Comparison of ENCODE assay signal across 8 mouse cellular contexts in the genomic region with DNA sequence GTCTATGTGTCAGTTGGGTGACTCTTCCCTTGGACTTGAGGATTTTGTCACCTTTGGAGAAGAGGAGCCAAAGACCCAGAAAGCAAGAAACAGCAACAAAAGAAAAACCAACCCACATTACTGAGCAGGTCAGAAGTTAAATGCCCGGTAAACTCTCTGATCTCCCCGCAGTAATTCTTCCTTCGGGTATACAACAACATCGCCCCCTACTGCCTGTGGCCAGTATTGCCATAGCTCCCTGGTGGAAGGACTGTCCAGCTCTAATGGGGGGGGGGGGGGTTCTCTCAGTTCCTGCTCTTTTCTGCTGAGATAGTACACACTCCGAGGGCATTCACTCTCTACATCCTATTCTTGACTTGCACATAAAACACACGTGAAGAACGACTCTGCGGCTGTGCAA. TPM values are rescaled to one million over a fixed set of nuclear protein-coding genes. Genes with fewer than 3 reads are reported as not detected.
DNase-seq lines count a peak whose midpoint lies in the region; ATAC-seq and TF ChIP-seq lines count a peak whose summit lies in the region.
"Had no signal": no experiment of that assay in that cellular context is flagged by ENCODE, and none has a peak within 500 bp of the region (broad histone marks: within the 10 kb centered on the region; RNA-seq: fewer than 3 reads in every experiment).

No protein-coding gene starts in this region.

- no peak overlapping the region for H3K9ac ChIP-seq in intestine, postnatal 0 days (ENCODE audit: low read depth, low read length)
- no peak overlapping the region for H3K9ac ChIP-seq in intestine, embryonic 16.5 days (ENCODE audit: low read depth, low read length)
- H3K9ac ChIP-seq in CH12.LX (ENCODE audit: insufficient read depth, low read depth), result no peak overlapping the region
- H3K9ac ChIP-seq: embryonic facial prominence, embryonic 13.5 days had no signal

- WGBS in intestine, postnatal 0 days, result 40% methylated on average over 8 of the region's 8 CpGs
- 43% methylated on average over 8 of the region's 8 CpGs for WGBS in intestine, embryonic 16.5 days

- TF ChIP-seq EP300 in CH12.LX (IDR thresholded peaks at IDR 0.05; ENCODE audit: low read length), result no peak

- no peak overlapping the region for H3K4me2 ChIP-seq in intestine, postnatal 0 days (replicated peaks; ENCODE audit: low read depth)
- H3K4me2 ChIP-seq in intestine, embryonic 16.5 days (ENCODE audit: low read depth, low read length), result no peak overlapping the region
- H3K4me2 ChIP-seq in CH12.LX (ENCODE audit: insufficient read depth, low read depth, poor library complexity, severe bottlenecking), result no peak overlapping the region

- DNase-seq in 416B (ENCODE audit: low read depth), result peak; percentile 60
- peak; percentile 30 for DNase-seq in CH12.LX (ENCODE audit: extremely low read depth)
- peak; percentile 52 to 59 for DNase-seq in cerebellum, postnatal 36 days
- peak; percentile 74 for DNase-seq in lung, postnatal 36 days
- no peak for DNase-seq in urinary bladder, postnatal 10 days (ENCODE audit: low spot score)

- peaks cover 26% of the 10 kb centered on the region for H3K27me3 ChIP-seq in intestine, postnatal 0 days (replicated peaks; ENCODE audit: control insufficient read depth, insufficient read depth, low read length)
- peaks cover 16% of the 10 kb centered on the region for H3K27me3 ChIP-seq in intestine, embryonic 16.5 days (replicated peaks; ENCODE audit: control insufficient read depth, insufficient read depth, low read length)
- H3K27me3 ChIP-seq in CH12.LX (replicated peaks), result peaks cover 42% of the 10 kb centered on the region

- no peak overlapping the region for H3K27ac ChIP-seq in intestine, postnatal 0 days (ENCODE audit: low read depth, low read length)
- H3K27ac ChIP-seq in intestine, embryonic 16.5 days (ENCODE audit: low read length), result no peak overlapping the region
- no peak overlapping the region for H3K27ac ChIP-seq in CH12.LX (ENCODE audit: insufficient read depth, low read depth)
- H3K27ac ChIP-seq: embryonic facial prominence, embryonic 13.5 days had no signal

- no peaks in the 10 kb centered on the region for H3K36me3 ChIP-seq in intestine, postnatal 0 days (ENCODE audit: control insufficient read depth, insufficient read depth)
- no peaks in the 10 kb centered on the region for H3K36me3 ChIP-seq in intestine, embryonic 16.5 days (ENCODE audit: control insufficient read depth, insufficient read depth, low read length)
- H3K36me3 ChIP-seq in CH12.LX (replicated peaks in 1 of 2; ENCODE audit: control insufficient read depth in 1 of 2, insufficient read depth in 1 of 2, low read length in 1 of 2), result no peaks in the 10 kb centered on the region
- H3K36me3 ChIP-seq: embryonic facial prominence, embryonic 13.5 days had no signal

- in situ Hi-C loops in CH12.LX (cut with MboI; ENCODE audit: low pct_ligation_motif_present, low pct_unique_long_range_greater_than_20kb, low sequenced_read_pairs), result loop anchor here (25.0 kb wide), 1 partner anchor 134 kb away; no protein-coding TSS in a partner anchor

- dilution Hi-C loops in CH12.LX (cut with MboI; ENCODE audit: extremely low pct_ligation_motif_present, extremely low pct_unique_long_range_greater_than_20kb, low sequenced_read_pairs), result no loop called here

- peak; percentile 65 for TF ChIP-seq CTCF in intestine, postnatal 0 days (IDR thresholded peaks at IDR 0.05; ENCODE audit: low read depth)
- TF ChIP-seq CTCF in CH12.LX (conservative IDR thresholded peaks at IDR 0.05 in 1 of 2, IDR thresholded peaks at IDR 0.05 in 1 of 2; ENCODE audit: low read depth in 2 of 2, low read length in 2 of 2), result peak; percentile 38 to 68; a peak in 3 of 4 replicates

- H3K9me3 ChIP-seq in intestine, postnatal 0 days (ENCODE audit: control insufficient read depth), result 0 out of 2 replicates have a peak, but pooled peaks cover 2% of the 10 kb centered on the region
- H3K9me3 ChIP-seq in intestine, embryonic 16.5 days (ENCODE audit: control insufficient read depth, low read length), result no peaks in the 10 kb centered on the region; the same call in 1 of the 2 replicates
- H3K9me3 ChIP-seq in CH12.LX (replicated peaks; ENCODE audit: low read length), result peaks cover 11% of the 10 kb centered on the region
- H3K9me3 ChIP-seq: embryonic facial prominence, embryonic 13.5 days had no signal

- TF ChIP-seq RAD21 in CH12.LX (IDR thresholded peaks at IDR 0.05; ENCODE audit: low read depth, low read length), result peak; percentile 53

- TF ChIP-seq POLR2A in CH12.LX (IDR thresholded peaks at IDR 0.05; ENCODE audit: low read depth, low read length), result no peak

- H3K4me1 ChIP-seq in intestine, postnatal 0 days (replicated peaks; ENCODE audit: control insufficient read depth, insufficient read depth, low read length), result no peaks in the 10 kb centered on the region
- no peaks in the 10 kb centered on the region for H3K4me1 ChIP-seq in intestine, embryonic 16.5 days (ENCODE audit: control insufficient read depth, insufficient read depth, low read length)
- peaks cover 4 to 15% of the 10 kb centered on the region in 2 experiments for H3K4me1 ChIP-seq in CH12.LX (ENCODE audit: control insufficient read depth in 1 of 2, insufficient read depth in 2 of 2)
- H3K4me1 ChIP-seq: embryonic facial prominence, embryonic 13.5 days had no signal

- H3K4me3 ChIP-seq in intestine, postnatal 0 days (ENCODE audit: low read depth, low read length), result no peak overlapping the region
- H3K4me3 ChIP-seq in intestine, embryonic 16.5 days (ENCODE audit: low read length), result no peak overlapping the region
- H3K4me3 ChIP-seq in CH12.LX (replicated peaks in 1 of 3; ENCODE audit: low read depth in 2 of 3, low read length in 2 of 3, poor library complexity in 1 of 3), result no peak overlapping the region
- H3K4me3 ChIP-seq: embryonic facial prominence, embryonic 13.5 days had no signal

- no peaks in the 10 kb centered on the region for H3K79me2 ChIP-seq in CH12.LX (replicated peaks; ENCODE audit: control insufficient read depth, extremely low read depth, insufficient read depth, poor library complexity, severe bottlenecking)

- no peak for ATAC-seq in intestine, postnatal 0 days
- ATAC-seq in intestine, embryonic 16.5 days, result no peak

TF ChIP-seq in CH12.LX, 34 proteins besides CTCF, POLR2A, EP300 and RAD21:
- TF ChIP-seq SIN3A (IDR thresholded peaks at IDR 0.05; ENCODE audit: low read length) (no peak), GABPA (IDR thresholded peaks at IDR 0.05; ENCODE audit: insufficient replicate concordance, low read depth, low read length) (no peak), POLR2AphosphoS2 (IDR thresholded peaks at IDR 0.05; ENCODE audit: low read depth, low read length) (no peak), SMC3 (IDR thresholded peaks at IDR 0.05; ENCODE audit: low read depth, low read length) (peak; percentile 53), NELFE (IDR thresholded peaks at IDR 0.05; ENCODE audit: low read depth, low read length) (no peak)

RNA-seq across cellular contexts. Expression of a gene that starts 30.0 kb away (rescaled TPM):
- polyA plus RNA-seq in intestine, postnatal 0 days (2015; fragmentation: Nextera tagmentation; extraction: Ambion mirVana), result 0.01 TPM in 1 of 2 replicates, not detected in the other
- 0.10 TPM in 1 of 2 replicates, not detected in the other for polyA plus RNA-seq in intestine, embryonic 16.5 days (2015; fragmentation: Nextera tagmentation; extraction: Ambion mirVana)
- not detected in 2 replicates for total RNA-seq in CH12.LX (2012; rRNA removed)
- total RNA-seq in CH12.LX (2014; rRNA removed), result not detected in 2 replicates
- not detected in 2 replicates for polyA plus RNA-seq in CH12.LX (2012; ENCODE audit: insufficient read length, low read depth)
- polyA plus RNA-seq: embryonic facial prominence, embryonic 13.5 days had no signal
